Mouse (Mus musculus) left cerebral cortex, postnatal 14 days (tissue): ENCODE results near the gene Cxcl17. TPM values are rescaled to one million over a fixed set of nuclear protein-coding genes. Genes with fewer than 3 reads are reported as not detected.
A peak's percentile ranks its signal among the peaks of the same experiment; 100 is the strongest.
"Not testable (repeated sequence)": the region's sequence is repeated elsewhere in the genome, so short reads cannot be mapped to it uniquely, and the experiment has no call there.

ENCODE experiments used
- DNase-seq, 2 experiments: peaks; one replicate each; pipeline ENCODE4 v3.0.0; 2021 to 2022; ENCODE audit warnings: low spot score in 2 of 2, mixed read lengths in 1 of 2
- intact Hi-C: fragments of 180-260 bp; cut with DNase I; formaldehyde crosslinking; loops from one replicate; pipeline ENCODE4 v1.15.1; 2025
- total RNA-seq, 2 experiments: library from RNA; stranded (reverse); gene quantifications; 2 replicates each; pipeline ENCODE4 v1.2.3; 2021

Gene Cxcl17
- total RNA-seq, 2 experiments from 2014 or later, result not detected

DNA sequence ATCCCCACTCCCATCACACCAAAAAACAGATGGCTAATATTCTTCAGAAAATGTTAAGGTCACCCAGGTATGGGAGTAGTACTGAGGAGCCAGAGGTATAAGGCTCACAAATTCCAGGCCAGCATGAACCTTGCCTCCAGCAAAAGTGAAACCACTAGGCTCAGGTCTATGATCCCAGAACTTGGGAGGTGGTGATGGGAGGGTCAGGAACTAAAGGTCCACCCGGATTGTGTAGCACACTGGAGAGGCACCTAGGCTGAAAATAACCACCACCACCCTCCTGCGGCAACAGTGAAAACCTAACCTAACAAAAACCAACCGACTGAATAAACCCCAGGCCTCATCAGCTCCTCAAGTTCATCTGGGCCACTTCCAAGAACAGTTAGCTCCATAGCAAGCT lies 15.6 kb upstream of the Cxcl17 start:
- DNase-seq, result no peak
- intact Hi-C loops, result no loop called here

- no peak for DNase-seq
- intact Hi-C loops, result no loop called here
Measured at GRCm38 (mm10) chr7:25427144-25427543, 14.5 kb upstream of the Cxcl17 start.

DNA sequence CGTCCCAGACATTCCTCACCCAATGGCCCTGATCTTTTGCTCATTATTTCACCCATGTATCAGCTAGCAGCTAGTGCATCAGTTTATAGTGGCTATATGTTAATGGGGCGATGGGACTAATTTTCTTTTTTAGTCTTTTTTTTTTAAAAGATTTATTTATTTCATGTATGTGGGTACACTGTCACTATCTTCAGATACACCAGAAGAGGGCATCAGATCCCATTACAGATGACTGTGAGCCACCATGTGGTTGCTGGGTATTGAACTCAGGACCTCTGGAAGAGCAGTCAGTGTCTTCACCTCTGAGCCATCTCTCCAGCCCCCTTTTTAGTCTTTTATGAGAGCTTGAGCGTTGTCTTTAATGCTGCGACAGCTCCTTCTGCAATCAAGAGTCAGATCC lies 13.7 kb upstream of the Cxcl17 start:
- not testable (repeated sequence) for DNase-seq
- intact Hi-C loops, result loop anchor here (1.0 kb wide), 1 partner anchor 53 kb away; no protein-coding TSS in a partner anchor

DNA sequence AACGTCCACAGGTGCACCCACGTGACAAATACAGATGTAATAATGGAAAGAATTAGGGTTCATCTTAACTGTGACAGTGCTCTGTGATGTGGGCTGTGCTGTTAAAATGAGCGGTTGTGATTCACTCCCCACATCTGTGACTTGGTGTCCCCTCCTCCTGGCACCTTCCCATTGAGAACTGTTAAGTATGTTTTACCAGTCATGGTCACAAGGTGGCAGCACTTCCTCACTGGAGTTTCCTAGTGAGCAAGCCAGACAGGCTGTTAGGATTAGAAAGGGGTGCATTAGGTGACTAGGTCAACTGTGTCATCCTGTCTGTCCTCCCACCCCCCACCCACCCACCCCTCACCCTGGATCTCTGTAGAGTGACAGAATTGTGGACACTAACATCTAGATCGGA lies 11.7 kb upstream of the Cxcl17 start:
- intact Hi-C loops, result loop anchor here (2.0 kb wide), 1 partner anchor 176 kb away; no protein-coding TSS in a partner anchor
- peak; percentile 82 to 92 for DNase-seq

DNA sequence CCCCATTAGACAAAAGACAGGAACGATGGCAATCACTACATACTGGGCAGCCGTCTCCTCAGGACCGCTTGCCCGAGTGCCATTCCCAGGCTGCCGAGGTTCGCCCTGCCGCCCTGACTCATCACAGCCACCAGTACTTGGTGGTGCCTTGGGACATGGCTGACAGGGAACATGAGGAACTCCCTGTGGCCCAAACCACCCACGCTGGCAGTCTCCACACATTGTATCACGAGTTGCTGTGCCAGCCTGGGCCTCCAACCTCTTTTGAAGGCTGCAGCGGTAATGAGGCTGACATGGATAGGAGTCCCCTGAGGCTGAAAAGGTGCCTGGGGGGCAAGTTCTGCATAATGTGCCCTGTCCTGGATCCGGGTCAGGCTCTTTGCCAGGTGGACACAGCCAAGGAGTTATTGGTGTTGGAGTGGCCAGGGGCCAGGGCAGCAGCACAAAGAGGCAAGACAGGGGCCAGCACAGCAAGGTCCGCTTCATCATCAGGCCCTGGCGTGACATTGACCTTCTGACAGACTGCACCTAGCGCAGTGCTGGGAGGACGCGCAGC lies 9.7 kb upstream of the Cxcl17 start:
- intact Hi-C loops, result no loop called here
- peak in 1 of 2 experiments; percentile 23 for DNase-seq

- intact Hi-C loops, result no loop called here
- no peak for DNase-seq
Measured at GRCm38 (mm10) chr7:25419943-25420342, 7.3 kb upstream of the Cxcl17 start.

DNA sequence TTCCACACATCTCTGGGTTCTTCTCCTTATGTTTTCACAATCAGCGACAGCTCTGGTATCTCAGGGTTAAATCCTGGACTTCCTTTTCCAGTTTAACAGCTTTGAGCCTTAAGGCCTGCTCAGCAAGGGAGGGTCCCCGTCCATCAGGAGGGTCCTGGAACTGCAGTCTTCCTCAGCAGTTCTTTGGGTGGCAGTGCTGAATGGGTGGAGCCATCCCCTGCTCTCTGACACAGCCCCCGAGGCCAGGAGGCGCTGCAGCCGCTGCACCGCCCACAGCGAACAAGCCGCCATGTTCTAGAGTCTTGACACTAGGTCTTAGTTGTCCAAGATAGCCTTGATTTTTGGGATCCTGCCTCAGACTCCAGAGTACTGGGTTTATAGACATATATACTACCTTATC lies 6.8 kb upstream of the Cxcl17 start:
- DNase-seq, result no peak
- intact Hi-C loops, result no loop called here

DNA sequence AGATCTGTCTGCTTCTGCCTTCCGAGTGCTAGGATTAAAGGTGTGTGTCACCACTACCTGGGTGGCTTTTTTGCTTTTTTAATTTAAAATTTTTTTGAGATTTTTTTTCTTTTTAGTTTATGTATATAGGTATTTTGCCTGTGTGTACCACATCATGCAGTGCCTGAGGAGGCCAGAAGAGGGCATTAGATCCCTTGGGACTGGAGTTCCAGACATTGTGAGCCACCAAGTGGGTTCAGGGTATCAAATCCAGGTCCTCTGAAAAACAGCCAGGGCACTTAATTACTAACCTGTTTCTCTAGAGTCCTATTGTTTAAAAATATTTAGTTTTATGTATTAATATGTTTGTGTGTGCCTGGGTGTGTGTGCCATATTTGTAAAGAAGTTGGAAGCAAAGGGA lies 4.9 kb upstream of the Cxcl17 start:
- intact Hi-C loops, result no loop called here

GRCm38 (mm10) chr7:25411861-25412260 lies 825 bp downstream of the Cxcl17 start:
- DNase-seq, result no peak
- intact Hi-C loops, result no loop called here

More for the DNA sequence above, 4.9 kb upstream of the Cxcl17 start:
- DNase-seq, result peak in 1 of 2 experiments; percentile 30

- DNase-seq, result no peak
- intact Hi-C loops, result no loop called here
Measured at GRCm38 (mm10) chr7:25410969-25411615, 1.6 kb downstream of the Cxcl17 start.

DNA sequence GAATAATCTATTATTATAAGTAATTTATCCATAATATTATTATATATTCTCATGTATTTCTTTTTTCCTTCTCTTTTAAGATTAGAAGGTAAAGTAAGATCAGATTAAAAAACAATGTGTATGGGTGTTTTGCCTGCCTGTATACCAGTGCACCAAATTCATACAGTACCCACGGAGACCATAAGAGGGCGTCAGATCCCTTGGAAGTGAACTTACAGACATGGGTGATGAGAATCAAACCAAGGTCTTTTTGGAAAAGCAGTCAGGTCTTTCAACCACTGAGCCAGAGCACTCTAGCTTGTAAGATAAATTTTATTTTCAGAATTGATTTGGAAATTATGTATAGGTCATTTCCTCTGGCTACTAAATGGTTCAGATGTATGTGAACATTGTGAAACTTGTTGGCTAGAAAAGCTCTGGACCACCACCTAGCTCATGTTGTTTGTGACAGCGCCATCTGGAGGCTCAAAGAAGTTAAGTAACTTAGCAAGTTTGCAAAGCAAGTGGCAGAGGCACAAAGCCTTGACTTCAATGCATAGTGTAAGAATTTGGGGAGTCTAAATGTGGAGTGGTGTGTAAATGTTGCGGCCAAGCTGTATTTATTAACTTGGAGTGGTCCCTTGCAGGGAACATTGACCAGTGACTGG lies 3.4 kb downstream of the Cxcl17 start:
- no peak for DNase-seq
- intact Hi-C loops, result no loop called here

DNA sequence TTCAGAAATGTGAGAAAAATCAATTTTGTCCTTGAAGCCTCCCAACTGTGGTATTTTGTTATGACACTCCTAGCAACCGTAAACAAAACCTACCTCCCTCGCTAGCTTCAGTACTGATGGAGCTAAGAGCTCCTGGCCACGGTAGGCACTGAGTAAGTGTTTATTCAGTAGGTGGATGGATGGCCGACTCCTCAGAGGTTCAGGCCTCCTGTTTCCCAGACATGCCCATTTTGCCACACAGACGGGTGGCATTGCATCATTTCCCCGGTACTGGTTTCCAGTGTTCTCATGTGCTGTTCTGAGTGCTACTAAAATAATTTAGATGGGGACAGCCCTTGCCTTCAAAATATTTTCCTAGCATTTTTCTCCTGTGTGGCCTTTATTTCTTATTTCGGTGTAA lies 6.2 kb downstream of the Cxcl17 start:
- intact Hi-C loops, result no loop called here

DNA sequence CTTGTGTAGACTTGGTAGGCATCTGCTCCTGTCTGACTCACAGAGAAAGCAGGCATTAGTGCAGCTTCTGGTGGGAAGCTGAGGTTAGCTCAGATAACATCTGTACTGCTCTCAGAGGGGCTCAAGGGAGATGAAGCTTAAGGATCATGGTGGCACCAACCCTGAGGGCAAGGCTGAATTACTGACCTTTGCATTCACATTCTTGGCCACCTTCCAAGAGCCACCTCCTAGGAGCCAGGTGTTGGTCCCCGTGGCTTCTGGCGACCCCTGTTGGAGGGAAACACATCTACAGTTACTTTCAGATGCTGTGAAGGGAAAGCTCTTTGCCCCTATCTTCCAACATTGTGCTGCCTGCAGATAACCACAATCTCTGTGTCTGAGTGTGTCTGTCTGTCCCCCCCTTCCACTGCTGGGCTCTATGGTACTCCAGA lies 10.0 kb downstream of the Cxcl17 start:
- no peak for DNase-seq
- intact Hi-C loops, result no loop called here

More for the DNA sequence above, 6.2 kb downstream of the Cxcl17 start:
- DNase-seq, result no peak

DNA sequence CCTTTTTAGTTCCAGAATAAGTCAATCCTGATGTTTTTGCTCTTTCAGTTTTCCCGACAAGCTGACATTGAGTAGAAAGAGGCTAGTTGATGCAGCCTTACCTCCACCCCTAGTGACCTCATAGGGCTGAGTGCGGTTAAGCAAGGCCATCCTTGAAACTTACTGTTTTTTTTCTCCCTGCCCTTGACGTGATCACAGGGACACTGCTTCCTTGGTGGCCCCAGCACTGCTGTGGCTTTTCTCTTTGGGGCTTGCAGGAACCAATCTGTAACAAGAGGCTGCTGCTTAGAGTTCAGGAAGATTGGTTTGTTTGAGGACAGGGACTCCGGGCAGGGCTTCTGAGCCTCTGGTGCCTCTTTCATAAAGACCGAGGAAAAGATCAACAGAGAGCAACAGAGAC lies 10.7 kb downstream of the Cxcl17 start:
- intact Hi-C loops, result no loop called here

GRCm38 (mm10) chr7:25401551-25401950 lies 11.1 kb downstream of the Cxcl17 start:
- intact Hi-C loops, result no loop called here
- DNase-seq, result no peak

More for the DNA sequence above, 10.7 kb downstream of the Cxcl17 start:
- no peak for DNase-seq

- DNase-seq, result not testable (repeated sequence)
Measured at GRCm38 (mm10) chr7:25399028-25399427, 13.7 kb downstream of the Cxcl17 start.

DNA sequence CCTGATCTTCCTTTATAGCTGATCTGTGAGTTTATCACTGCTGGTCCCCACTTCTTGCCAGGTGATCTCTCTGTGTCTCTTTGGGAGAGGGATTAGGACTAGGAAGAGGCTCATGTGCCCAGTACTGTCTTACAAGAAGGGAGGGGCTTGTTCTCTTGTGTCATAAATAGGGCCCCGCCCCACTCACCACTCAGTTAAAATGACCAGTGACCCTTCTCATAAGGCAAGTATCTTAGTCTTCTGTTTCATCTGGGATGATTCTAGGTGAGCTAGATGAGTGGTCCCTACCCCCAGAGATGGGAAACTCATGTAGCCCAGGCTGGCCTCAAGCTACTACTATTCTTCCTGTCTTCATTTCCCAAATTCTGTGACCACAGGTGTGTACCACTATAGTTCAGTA lies 14.1 kb downstream of the Cxcl17 start, which contains the start of gene Lipe:
Gene Lipe, minus strand, starts transcription at position 101 of the 400 bp plus-strand sequence.
- DNase-seq, result no peak
- intact Hi-C loops, result no loop called here

More at GRCm38 (mm10) chr7:25399028-25399427, 13.7 kb downstream of the Cxcl17 start:
- intact Hi-C loops, result not testable (repeated sequence)

DNA sequence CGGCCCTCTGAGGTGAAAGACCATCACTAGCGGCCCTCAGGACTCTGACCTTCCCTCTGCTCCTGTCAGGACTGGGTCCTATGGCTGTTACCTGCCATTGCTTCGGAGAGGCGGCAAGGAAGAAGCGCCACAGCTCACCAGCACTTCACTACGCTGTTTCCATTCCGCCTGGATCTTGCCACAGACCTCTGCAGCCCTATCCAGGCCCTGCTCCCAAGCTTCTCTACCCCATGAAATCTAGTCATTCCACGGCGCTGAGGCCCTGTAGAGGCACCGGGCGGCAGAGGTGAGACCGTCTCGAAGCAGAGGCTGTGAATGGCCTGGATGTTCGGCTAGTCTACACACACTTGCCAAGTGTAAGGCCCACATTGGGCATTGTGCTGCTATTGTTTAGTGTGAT lies 16.1 kb downstream of the Cxcl17 start:
- intact Hi-C loops, result no loop called here
- no peak for DNase-seq

DNA sequence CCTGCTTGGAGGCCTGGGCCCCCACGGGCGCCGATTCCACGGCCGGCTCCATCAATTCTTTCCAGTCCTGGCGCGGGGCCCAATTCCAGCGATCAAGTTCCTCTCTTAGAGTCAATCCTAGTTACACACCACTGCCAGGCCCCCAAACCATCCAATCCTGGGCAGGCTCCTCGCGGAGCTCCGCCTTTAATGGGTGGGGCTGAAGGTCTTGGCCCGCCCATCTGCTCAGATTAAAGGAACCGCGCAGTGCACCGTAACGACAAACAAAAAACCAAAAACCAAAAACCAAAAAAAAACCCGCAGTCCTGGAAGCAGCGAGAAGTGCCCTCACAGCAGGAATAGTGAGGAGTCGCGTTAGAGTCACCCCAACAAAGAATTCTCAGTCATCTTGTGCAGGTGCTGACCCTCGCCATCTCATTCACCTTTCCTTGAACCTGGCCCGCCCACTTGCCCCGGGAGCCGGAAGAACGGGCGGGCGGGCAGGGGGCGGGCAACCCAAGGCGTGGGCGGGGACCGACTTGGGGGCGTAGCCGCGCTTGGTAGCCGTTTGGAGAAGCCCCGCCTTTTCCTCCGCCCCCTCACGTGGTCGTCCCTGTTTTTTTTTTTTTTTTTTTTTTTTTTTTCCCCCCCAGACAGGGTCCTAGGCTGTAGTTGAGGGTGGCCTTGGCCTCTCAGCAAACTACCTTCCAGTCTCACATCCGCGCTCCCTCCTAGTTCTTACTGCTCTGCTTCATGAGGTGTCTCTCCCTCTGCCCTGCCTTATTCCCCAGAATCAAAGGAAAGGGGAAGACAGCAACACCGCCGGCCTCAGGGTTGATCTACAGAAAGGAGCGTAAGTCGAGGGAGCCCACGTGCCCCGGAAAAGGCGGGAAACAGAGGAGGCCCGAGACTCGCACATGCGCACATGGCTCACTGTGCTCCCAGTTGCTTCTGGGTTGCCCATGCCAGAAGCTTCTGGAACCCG lies 16.8 kb downstream of the Cxcl17 start:
- peak; percentile 97 to 98 for DNase-seq
- intact Hi-C loops, result no loop called here

DNA sequence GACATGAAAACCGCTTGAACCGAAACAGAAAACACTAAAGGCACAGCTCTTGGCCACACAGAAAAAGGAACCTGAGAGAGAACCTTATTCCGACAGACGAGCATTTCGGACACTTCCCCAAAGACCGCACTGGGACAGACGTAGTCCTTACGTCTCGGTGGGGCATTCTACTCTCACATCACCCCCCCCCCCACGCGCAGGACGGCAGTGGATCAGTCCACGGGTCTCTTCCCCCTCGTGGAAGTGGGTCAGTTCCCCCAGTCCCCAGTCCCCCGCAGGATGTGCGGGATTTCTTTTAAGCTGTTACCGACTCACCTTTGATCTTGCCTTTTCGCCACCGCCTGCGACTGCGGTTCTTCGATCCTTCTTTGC lies 17.5 kb downstream of the Cxcl17 start:
- no peak for DNase-seq
- intact Hi-C loops, result no loop called here
